Mouse (Mus musculus): ENCODE measurements around the gene Dnm2.
A peak's percentile ranks its signal among the peaks of the same experiment; 100 is the strongest.

The Dnm2 gene

GRCm38 (mm10) chr9:21428178-21428577, 3.5 kb downstream of the Dnm2 start:
- no peak for DNase-seq (ENCODE audit: low spot score in 2 of 2)

DNA sequence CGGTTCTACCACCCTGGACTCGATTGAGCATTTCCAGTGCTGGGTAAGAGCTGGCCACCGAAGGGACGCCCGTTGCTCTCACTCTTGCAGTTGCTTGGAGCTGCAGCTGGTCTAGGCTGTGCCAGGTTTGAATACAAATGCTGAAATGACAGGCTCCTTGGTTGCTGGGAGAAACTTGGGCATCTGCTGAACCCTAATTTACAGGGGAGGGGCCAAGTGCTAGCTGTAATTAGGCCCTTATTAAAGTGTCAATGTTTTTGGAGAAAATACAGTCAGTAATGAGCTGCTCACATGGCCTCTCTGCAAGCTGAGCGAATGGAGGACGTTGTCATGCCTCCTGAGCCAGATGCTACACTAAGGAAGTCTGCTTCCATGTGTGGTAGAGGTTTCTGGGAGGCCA, 6.0 kb downstream of the Dnm2 start:
- no peak for DNase-seq (ENCODE audit: low spot score in 2 of 2)

GRCm38 (mm10) chr9:21432066-21432465, 7.4 kb downstream of the Dnm2 start:
- no peak for DNase-seq (ENCODE audit: low spot score in 2 of 2)

DNA sequence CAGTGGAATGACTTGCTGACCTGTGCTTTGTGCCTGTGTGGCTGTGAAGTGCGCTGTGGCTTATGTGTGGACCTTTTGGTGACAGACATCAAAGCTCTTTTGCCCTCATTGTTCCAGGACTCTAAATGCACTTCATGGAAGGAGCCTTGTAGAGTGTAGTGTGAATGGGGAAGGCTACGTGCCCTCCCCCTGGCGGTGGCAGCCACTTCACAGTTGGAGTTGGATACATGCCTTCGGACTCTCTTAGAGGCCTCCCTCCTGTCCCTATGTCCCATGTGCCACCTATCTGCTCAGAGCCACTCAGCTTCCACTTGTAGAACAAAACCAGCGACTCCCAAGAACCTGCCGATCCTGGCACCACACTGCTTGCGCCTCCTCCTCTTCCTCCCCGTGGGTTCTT, 9.1 kb downstream of the Dnm2 start:
- DNase-seq (ENCODE audit: low spot score in 2 of 2) = no peak

DNA sequence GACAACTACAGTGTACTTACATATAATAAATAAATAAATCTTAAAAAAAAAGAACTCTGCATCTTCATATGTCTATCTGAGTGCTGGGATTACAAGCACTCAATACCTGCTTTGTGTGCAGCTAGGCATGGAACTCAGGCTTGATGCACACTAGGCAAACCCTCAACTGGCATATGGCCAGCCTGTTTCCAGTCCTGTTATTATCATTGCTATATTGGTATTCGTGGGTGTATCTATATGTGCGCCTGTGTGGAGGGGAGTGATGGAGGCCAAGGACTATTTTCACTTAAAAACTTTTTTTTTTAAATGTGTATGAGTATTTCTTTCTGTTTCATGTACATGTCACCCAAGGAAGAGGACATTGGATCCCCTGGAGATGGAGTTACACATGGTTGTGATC, 9.7 kb downstream of the Dnm2 start:
- no peak for DNase-seq (ENCODE audit: low spot score in 2 of 2)

GRCm38 (mm10) chr9:21435777-21436635, 11.3 kb downstream of the Dnm2 start:
- peak; percentile 73 to 74 for DNase-seq (ENCODE audit: low spot score in 2 of 2)

GRCm38 (mm10) chr9:21437577-21437976, 12.9 kb downstream of the Dnm2 start:
- no peak for DNase-seq (ENCODE audit: low spot score in 2 of 2)

GRCm38 (mm10) chr9:21438219-21438618, 13.5 kb downstream of the Dnm2 start:
- DNase-seq (ENCODE audit: low spot score in 2 of 2) = no peak

- DNase-seq (ENCODE audit: low spot score in 2 of 2) = no peak
Measured at GRCm38 (mm10) chr9:21439456-21439855, 14.7 kb downstream of the Dnm2 start.

DNA sequence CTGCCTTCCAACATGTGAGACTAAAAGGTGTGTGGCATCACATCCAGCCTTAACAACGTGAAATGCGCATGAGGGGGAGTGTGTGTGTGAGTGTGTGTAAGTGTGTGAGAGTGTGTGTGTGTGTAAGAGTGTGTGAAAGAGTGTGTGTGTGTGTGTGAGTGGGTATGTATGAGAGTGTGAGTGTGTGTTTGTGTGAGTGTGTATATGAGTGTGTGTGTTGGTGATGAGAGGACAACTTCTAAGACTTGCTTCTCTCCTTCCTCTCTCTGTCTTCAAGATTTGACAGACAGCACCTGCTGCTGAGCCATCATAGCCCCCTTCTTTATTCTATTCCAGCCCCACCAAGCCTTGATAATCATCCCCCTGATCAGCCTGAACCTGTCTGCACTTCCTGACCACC, 15.2 kb downstream of the Dnm2 start:
- no peak for DNase-seq (ENCODE audit: low spot score in 2 of 2)

DNA sequence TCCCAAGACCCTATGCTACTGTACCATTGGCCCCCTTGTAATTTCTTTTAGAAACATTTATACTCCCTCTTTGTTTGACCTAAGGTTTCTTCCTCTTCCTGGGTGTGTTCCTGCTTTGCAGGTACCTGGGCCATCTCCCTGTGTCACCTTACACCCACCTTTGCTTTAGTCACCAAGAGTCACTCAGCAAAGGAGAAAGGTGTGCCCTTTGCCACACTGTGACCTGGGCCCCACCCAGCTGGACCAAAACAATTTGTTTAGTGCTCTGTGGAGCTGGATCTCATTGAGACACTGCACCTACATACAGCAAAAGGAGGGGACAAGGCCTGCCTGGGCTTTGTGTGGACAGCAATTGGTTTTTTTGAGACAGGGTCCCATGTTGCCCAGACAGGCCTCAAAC, 15.7 kb downstream of the Dnm2 start:
- no peak for DNase-seq (ENCODE audit: low spot score in 2 of 2)

DNA sequence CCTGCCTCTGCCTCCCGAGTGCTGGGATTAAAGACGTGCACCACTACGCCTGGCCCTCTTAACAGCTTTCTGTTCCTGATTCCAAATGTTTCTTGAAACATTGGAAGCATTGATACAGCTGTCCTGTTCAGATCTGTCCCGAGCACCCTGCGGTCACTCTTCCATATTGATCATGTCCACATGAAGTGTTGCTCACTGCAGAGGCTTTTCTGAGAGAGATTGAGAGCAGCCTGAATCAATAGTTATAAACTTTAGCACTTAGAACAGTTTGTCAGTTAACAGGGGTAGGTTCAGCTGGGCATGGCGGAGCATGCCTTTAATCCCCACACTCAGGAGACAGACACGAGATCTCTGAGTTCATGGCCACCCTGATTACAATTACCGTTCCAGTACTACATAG, 19.1 kb downstream of the Dnm2 start:
- DNase-seq (ENCODE audit: low spot score in 2 of 2) = no peak

DNA sequence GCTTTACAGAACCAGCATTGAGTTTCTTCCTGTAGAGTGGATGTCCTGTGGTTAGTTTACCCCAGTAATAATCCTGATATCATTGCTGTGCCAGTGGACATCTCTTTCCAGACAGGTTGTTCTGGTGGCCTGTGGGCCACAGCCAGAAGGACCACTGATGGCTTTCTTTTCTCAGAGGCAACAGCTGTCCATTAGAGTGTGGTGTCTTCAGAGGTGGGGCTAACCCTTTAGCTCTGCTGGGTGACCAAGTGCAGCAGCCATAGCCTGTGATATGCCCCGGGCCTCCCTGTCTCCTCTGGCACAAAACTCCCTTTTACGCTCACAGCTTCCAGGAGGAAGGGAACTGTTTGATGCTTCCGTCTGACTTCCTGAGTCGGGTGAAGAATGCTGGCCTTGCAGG, 19.9 kb downstream of the Dnm2 start:
- DNase-seq (ENCODE audit: low spot score in 2 of 2) = no peak

DNA sequence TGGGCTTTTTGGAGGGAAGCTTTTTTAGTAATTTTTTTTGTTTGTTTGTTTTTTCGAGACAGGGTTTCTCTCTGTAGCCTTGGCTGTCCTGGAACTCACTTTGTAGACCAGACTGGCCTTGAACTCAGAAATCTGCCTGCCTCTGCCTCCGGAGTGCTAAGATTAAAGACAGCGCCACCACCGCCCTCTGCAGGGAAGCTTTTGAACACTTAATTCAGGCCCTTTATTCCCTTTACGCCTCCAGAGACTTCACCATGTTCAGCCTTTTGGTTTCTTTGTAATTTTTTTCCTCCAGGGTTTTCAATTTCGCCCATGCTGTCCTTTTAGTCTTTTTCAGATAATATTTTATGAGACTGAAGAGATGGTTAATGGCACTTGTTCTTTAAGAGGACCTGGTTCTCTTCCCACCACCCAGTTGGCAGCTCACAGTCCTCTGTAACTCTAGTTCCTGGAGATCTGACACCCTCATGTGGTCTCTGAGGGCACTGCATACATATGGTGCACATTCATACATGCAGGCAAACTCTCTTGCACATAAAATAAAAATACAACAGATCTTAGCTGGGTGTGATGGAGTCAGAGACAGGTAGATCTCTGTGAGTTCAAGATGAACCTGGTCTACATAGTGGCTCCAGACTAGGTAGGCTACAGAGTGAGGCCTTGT, 20.5 kb downstream of the Dnm2 start:
- no peak for DNase-seq (ENCODE audit: low spot score in 2 of 2)

GRCm38 (mm10) chr9:21447778-21448177, 23.1 kb downstream of the Dnm2 start:
- no peak for DNase-seq (ENCODE audit: low spot score in 2 of 2)

GRCm38 (mm10) chr9:21449710-21450109, 25.0 kb downstream of the Dnm2 start:
- no peak for DNase-seq (ENCODE audit: low spot score in 2 of 2)

DNA sequence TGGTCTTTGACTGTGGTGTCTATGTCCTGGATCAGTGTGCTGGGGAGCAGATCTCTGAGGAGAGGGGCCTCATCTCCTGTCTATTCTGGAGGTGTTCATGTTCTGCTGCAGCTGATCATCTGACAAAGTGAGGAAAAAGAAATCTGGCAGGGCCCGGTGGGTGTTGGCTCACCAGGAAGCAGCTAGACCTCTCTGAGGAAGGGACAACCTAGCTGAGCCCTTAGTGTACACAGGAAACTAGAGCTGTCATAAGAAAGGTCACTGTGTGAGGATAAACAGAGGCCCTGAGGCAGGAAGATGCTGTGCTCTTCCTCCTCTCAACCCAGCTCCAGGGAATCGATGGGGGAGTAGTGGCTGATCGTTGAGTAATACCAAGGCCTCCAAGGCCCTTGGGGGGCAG, 25.6 kb downstream of the Dnm2 start:
- DNase-seq (ENCODE audit: low spot score in 2 of 2) = no peak

GRCm38 (mm10) chr9:21451391-21451790, 26.7 kb downstream of the Dnm2 start:
- no peak for DNase-seq (ENCODE audit: low spot score in 2 of 2)

DNA sequence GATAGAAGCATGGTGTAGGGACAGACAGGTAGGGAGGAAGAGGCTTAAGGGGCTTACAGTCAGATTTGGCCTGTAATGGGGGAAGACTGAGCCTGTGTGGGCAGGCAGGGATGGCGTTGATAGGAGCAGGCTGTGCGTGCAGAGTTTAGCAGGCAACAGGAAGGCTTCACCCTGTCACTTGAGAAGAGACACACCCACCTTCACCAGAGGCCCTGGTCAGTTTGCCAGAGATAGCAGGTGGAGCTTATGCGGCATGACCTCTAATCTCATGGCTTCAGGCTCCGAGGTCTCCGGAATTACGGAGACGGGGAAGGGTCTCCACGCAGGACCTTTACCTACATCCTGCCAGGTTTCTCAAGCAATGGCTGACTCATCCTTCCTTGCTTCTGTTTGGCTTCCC, 27.2 kb downstream of the Dnm2 start:
- DNase-seq (ENCODE audit: low spot score in 2 of 2) = no peak

DNA sequence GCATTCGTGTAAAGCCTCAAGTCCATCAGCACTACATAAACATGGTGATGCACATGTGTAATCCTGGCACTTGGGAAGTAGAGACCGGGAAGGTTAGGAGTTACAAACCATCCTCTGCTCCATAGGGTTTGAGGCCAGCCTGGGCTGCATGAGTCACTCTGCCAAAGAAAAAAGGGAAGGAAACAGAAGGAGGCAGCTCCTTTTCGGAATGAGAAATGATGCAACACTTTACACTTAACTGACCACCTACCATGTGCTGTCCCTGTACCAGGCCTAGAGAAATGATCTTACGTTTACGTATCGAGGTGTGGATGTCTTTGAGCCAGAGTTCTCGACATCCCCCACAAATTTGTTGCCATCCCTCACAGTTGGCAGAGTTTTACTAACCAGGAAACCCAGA, 28.3 kb downstream of the Dnm2 start:
- DNase-seq (ENCODE audit: low spot score in 2 of 2) = no peak

DNA sequence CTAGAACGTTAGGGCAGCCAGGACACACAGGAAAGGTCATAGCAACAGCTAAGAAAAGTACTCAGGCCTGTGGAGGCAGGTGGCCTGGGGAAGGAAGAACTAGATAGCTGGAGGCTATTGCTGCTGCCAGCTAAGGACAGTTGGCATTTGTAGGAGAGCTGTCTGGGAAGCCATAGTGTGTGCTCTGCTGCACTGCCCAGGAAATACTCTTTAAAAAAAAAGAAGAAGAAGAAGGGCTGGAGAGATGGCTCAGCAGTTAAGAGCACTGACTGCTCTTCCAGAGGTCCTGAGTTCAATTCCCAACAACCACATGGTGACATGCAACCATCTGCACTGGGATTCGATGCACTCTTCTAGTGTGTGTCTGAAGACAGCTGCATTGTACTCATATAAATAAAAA, 28.8 kb downstream of the Dnm2 start:
- DNase-seq (ENCODE audit: low spot score in 2 of 2) = no peak

DNA sequence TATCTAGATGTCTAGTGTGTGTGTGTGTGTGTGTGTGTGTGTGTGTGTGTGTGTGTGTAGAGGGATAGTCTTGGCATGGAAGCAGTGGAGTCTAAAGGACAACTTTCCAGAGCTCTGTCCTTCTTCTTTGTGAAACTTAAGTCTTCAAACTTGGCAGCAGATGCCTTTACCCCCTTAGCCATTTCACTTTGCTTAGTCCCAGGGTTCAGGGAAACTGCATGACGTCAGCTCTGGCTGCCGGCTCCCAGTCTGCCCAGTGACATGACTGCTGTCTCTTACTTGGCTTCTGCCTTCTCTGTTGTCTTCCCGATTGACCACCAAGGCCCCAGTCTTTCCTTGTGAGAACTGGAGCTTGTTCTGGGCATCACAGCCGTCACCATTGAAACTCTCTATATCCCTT, 29.8 kb downstream of the Dnm2 start:
- no peak for DNase-seq (ENCODE audit: low spot score in 2 of 2)

GRCm38 (mm10) chr9:21455103-21455770, 30.5 kb downstream of the Dnm2 start:
- DNase-seq (ENCODE audit: low spot score in 2 of 2) = no peak
